Mouse (Mus musculus) kidney, adult 18-20 months (tissue): ENCODE results near the gene Btbd35f16.
"Not testable (repeated sequence)": the region's sequence is repeated elsewhere in the genome, so short reads cannot be mapped to it uniquely, and the experiment has no call there.

ENCODE experiments used
- DNase-seq: peaks from one replicate; pipeline ENCODE4 v3.0.0; 2021

Gene Btbd35f16

GRCm38 (mm10) chrX:3956902-3957301 is at the start of gene Btbd35f16:
TSS of gene Btbd35f16 (minus strand) at chrX:3957002.
- DNase-seq, result not testable (repeated sequence)
